Mouse (Mus musculus): ENCODE data around the gene Olfr429. TPM values are rescaled to one million over a fixed set of nuclear protein-coding genes. Genes with fewer than 3 reads are reported as not detected.

Gene Olfr429
- total RNA-seq, 2 experiments from 2014 or later: not detected

Other genes with a start within 250 kb of the Olfr429 start
- 1 to 10 TPM; 3.1 to 3.7 TPM for gene Ifi211, start 171.3 kb upstream of the Olfr429 start, total RNA-seq (2021)
- gene Mndal, start 141.8 kb upstream of the Olfr429 start, total RNA-seq (2021): 10 to 100 TPM; 14.2 to 14.6 TPM
- 10 to 100 TPM; 12.8 to 13.3 TPM for gene Ifi203, start 141.7 kb upstream of the Olfr429 start, total RNA-seq (2021)
- gene Ifi202b, start 101.6 kb upstream of the Olfr429 start, total RNA-seq (2021): not detected
- gene Ifi205, start 52.5 kb upstream of the Olfr429 start, total RNA-seq (2021): 10 to 100 TPM; 24.8 to 29.1 TPM
- not detected for gene Olfr433, start 43.6 kb upstream of the Olfr429 start, total RNA-seq (2021)
- not detected for gene Olfr432, start 35.1 kb upstream of the Olfr429 start, total RNA-seq (2021)
- not detected for gene Olfr430, start 17.7 kb upstream of the Olfr429 start, total RNA-seq (2021)
- not detected for gene Olfr427, start 12.6 kb downstream of the Olfr429 start, total RNA-seq (2021)
- gene Olfr231, start 36.8 kb downstream of the Olfr429 start, total RNA-seq (2021): not detected
- not detected for gene Olfr424, start 47.2 kb downstream of the Olfr429 start, total RNA-seq (2021)
- gene Olfr420, start 71.3 kb downstream of the Olfr429 start, total RNA-seq (2021): not detected
- 1 to 10 TPM; 6.9 to 8.2 TPM for gene Spta1, start 88.4 kb downstream of the Olfr429 start, total RNA-seq (2021)
- not detected for gene Olfr419, start 167.7 kb downstream of the Olfr429 start, total RNA-seq (2021)
- gene Mptx1, start 246.2 kb downstream of the Olfr429 start, total RNA-seq (2021): not detected

Data from heart, adult 18-20 months (tissue).